Comparison of ENCODE assay signal across 30 mouse cellular contexts in genomic region chr12:48062620-48062942, GRCm38 (mm10).
DNase-seq lines count a peak whose midpoint lies in the region; ATAC-seq and TF ChIP-seq lines count a peak whose summit lies in the region.
"Had no signal": no experiment of that assay in that cellular context is flagged by ENCODE, and none has a peak within 500 bp of the region (broad histone marks: within the 10 kb centered on the region; RNA-seq: fewer than 3 reads in every experiment).

No protein-coding gene starts in this region.

- 0 out of 2 replicates have a peak overlapping the region, but pooled peaks have one; percentile 10 for H3K27ac ChIP-seq in hindbrain, embryonic 11.5 days (ENCODE audit: low read depth, low read length)
- H3K27ac ChIP-seq in hindbrain, embryonic 10.5 days = no peak overlapping the region
- H3K27ac ChIP-seq in hindbrain, embryonic 12.5 days = peak overlapping the region; percentile 6
- H3K27ac ChIP-seq in hindbrain, postnatal 0 days = peak overlapping the region; percentile 65
- peak overlapping the region; percentile 85 for H3K27ac ChIP-seq in neural tube, embryonic 14.5 days (ENCODE audit: low read depth, low read length)
- no peak overlapping the region for H3K27ac ChIP-seq in cerebellum, adult 2 months (ENCODE audit: insufficient read depth, low read length)
- H3K27ac ChIP-seq: embryonic facial prominence, embryonic 13.5 days; forebrain, embryonic 10.5 days; gastrocnemius, adult 2 months; heart, adult 2 months; kidney, embryonic 15.5 days; liver, embryonic 13.5 days had no signal

- H3K4me3 ChIP-seq in hindbrain, embryonic 11.5 days (ENCODE audit: low read depth, low read length) = no peak overlapping the region
- no peak overlapping the region for H3K4me3 ChIP-seq in hindbrain, embryonic 10.5 days
- no peak overlapping the region for H3K4me3 ChIP-seq in hindbrain, embryonic 12.5 days
- no peak overlapping the region for H3K4me3 ChIP-seq in hindbrain, postnatal 0 days (ENCODE audit: low read length)
- no peak overlapping the region for H3K4me3 ChIP-seq in neural tube, embryonic 14.5 days (ENCODE audit: low read depth, low read length)
- H3K4me3 ChIP-seq in cerebellum, adult 2 months (replicated peaks; ENCODE audit: insufficient read depth, low read depth, low read length) = no peak overlapping the region
- H3K4me3 ChIP-seq: embryonic facial prominence, embryonic 13.5 days; forebrain, embryonic 10.5 days; gastrocnemius, adult 2 months; heart, adult 2 months; heart, embryonic 12.5 days; kidney, embryonic 15.5 days; liver, embryonic 13.5 days; megakaryocyte, embryonic 14.5 days had no signal

- no peak for TF ChIP-seq CTCF in hindbrain, postnatal 0 days (IDR thresholded peaks at IDR 0.05; ENCODE audit: low read depth)
- no peak for TF ChIP-seq CTCF in cerebellum, adult 2 months (IDR thresholded peaks at IDR 0.05; ENCODE audit: borderline replicate concordance, insufficient read depth, low read depth, low read length)

- no peaks in the 10 kb centered on the region for H3K4me1 ChIP-seq in hindbrain, embryonic 11.5 days (replicated peaks; ENCODE audit: control insufficient read depth, insufficient read depth, low read length)
- H3K4me1 ChIP-seq in hindbrain, embryonic 10.5 days (replicated peaks) = no peaks in the 10 kb centered on the region
- H3K4me1 ChIP-seq in hindbrain, embryonic 12.5 days = no peaks in the 10 kb centered on the region
- H3K4me1 ChIP-seq in hindbrain, postnatal 0 days (ENCODE audit: insufficient read depth, low read length) = no peaks in the 10 kb centered on the region
- H3K4me1 ChIP-seq in neural tube, embryonic 14.5 days (ENCODE audit: control insufficient read depth, insufficient read depth, low read length) = peaks cover 4% of the 10 kb centered on the region; the same call in 1 of the 2 replicates
- no peaks in the 10 kb centered on the region for H3K4me1 ChIP-seq in cerebellum, adult 2 months (ENCODE audit: control insufficient read depth, insufficient read depth, low read length)
- H3K4me1 ChIP-seq: embryonic facial prominence, embryonic 13.5 days; forebrain, embryonic 10.5 days; heart, embryonic 12.5 days; kidney, embryonic 15.5 days; liver, embryonic 13.5 days; megakaryocyte, embryonic 14.5 days had no signal

- ATAC-seq in hindbrain, embryonic 11.5 days (ENCODE audit: low FRiP score) = no peak
- ATAC-seq in hindbrain, embryonic 12.5 days (ENCODE audit: low FRiP score) = no peak
- 0 out of 2 replicates have a peak, but pooled peaks have one; percentile 47 for ATAC-seq in hindbrain, postnatal 0 days
- ATAC-seq in neural tube, embryonic 14.5 days (ENCODE audit: low read depth) = peak; percentile 76
- ATAC-seq: activated CD4-positive, CD25-positive, alpha-beta regulatory T cell, adult 4 months; lung, postnatal 0 days had no signal

- H3K9me3 ChIP-seq in hindbrain, embryonic 11.5 days (ENCODE audit: control insufficient read depth, low read length) = no peaks in the 10 kb centered on the region
- H3K9me3 ChIP-seq in hindbrain, embryonic 10.5 days = no peaks in the 10 kb centered on the region
- H3K9me3 ChIP-seq in hindbrain, embryonic 12.5 days (replicated peaks) = no peaks in the 10 kb centered on the region
- H3K9me3 ChIP-seq in hindbrain, postnatal 0 days (ENCODE audit: low read length) = no peaks in the 10 kb centered on the region
- H3K9me3 ChIP-seq in neural tube, embryonic 14.5 days (ENCODE audit: control insufficient read depth, low read length) = no peaks in the 10 kb centered on the region
- H3K9me3 ChIP-seq: forebrain, embryonic 10.5 days; heart, embryonic 12.5 days; kidney, embryonic 15.5 days; liver, embryonic 13.5 days; megakaryocyte, embryonic 14.5 days had no signal

- WGBS in hindbrain, embryonic 11.5 days = 90% methylated on average over 2 of the region's 2 CpGs
- 92% methylated on average over 2 of the region's 2 CpGs for WGBS in hindbrain, embryonic 10.5 days
- 89% methylated on average over 2 of the region's 2 CpGs for WGBS in hindbrain, embryonic 12.5 days
- WGBS in hindbrain, postnatal 0 days = 73% methylated on average over 2 of the region's 2 CpGs
- WGBS in neural tube, embryonic 14.5 days = 63% methylated on average over 2 of the region's 2 CpGs
- WGBS in cerebellum, adult 2 months = 93% methylated on average over 2 of the region's 2 CpGs

- no peak for TF ChIP-seq POLR2A in cerebellum, adult 2 months (IDR thresholded peaks at IDR 0.05; ENCODE audit: borderline replicate concordance, insufficient read depth, low read length)

- DNase-seq in hindbrain, embryonic 11.5 days (ENCODE audit: low spot score) = no peak
- no peak for DNase-seq in hindbrain, embryonic 10.5 days (ENCODE audit: low spot score)
- no peak for DNase-seq in hindbrain, postnatal 0 days (ENCODE audit: low spot score)
- DNase-seq in gastrocnemius, postnatal 10 days = no peak
- DNase-seq in cerebellum, adult 2 months = no peak
- DNase-seq: adrenal gland, adult 2 months; cerebellum, adult 9-10 months; cerebellum, postnatal 36 days; embryo, embryonic 11 days; gastrocnemius, adult 2 months; heart, adult 2 months; heart, postnatal 4 days; kidney, adult 18-20 months; kidney, postnatal 4 days; left cerebral cortex, postnatal 4 days; liver, embryonic 13.5 days; lung, adult 18-20 months; lung, postnatal 4 days; retina, postnatal 1 day; right cerebral cortex, postnatal 14 days had no signal

- H3K36me3 ChIP-seq in hindbrain, embryonic 11.5 days (ENCODE audit: control insufficient read depth, insufficient read depth, low read length) = no peaks in the 10 kb centered on the region
- no peaks in the 10 kb centered on the region for H3K36me3 ChIP-seq in hindbrain, embryonic 10.5 days
- no peaks in the 10 kb centered on the region for H3K36me3 ChIP-seq in hindbrain, embryonic 12.5 days
- H3K36me3 ChIP-seq in hindbrain, postnatal 0 days (ENCODE audit: insufficient read depth, low read length) = no peaks in the 10 kb centered on the region
- no peaks in the 10 kb centered on the region for H3K36me3 ChIP-seq in neural tube, embryonic 14.5 days (ENCODE audit: control insufficient read depth, insufficient read depth, low read length)
- H3K36me3 ChIP-seq: embryonic facial prominence, embryonic 13.5 days; forebrain, embryonic 10.5 days; heart, embryonic 12.5 days; kidney, embryonic 15.5 days; liver, embryonic 13.5 days had no signal

- no peak overlapping the region for H3K9ac ChIP-seq in hindbrain, embryonic 11.5 days (ENCODE audit: low read depth, low read length)
- no peak overlapping the region for H3K9ac ChIP-seq in hindbrain, embryonic 12.5 days
- H3K9ac ChIP-seq in hindbrain, postnatal 0 days (replicated peaks; ENCODE audit: low read length) = no peak overlapping the region
- no peak overlapping the region for H3K9ac ChIP-seq in neural tube, embryonic 14.5 days (replicated peaks; ENCODE audit: low read depth, low read length)
- H3K9ac ChIP-seq: embryonic facial prominence, embryonic 13.5 days; heart, embryonic 12.5 days; kidney, embryonic 15.5 days; liver, embryonic 13.5 days had no signal

- H3K27me3 ChIP-seq in hindbrain, embryonic 11.5 days (ENCODE audit: control insufficient read depth, insufficient read depth, low read length) = no peaks in the 10 kb centered on the region
- no peaks in the 10 kb centered on the region for H3K27me3 ChIP-seq in hindbrain, embryonic 10.5 days (ENCODE audit: insufficient read depth, poor library complexity, severe bottlenecking)
- no peaks in the 10 kb centered on the region for H3K27me3 ChIP-seq in hindbrain, embryonic 12.5 days
- no peaks in the 10 kb centered on the region for H3K27me3 ChIP-seq in hindbrain, postnatal 0 days (ENCODE audit: insufficient read depth, low read length)
- no peaks in the 10 kb centered on the region for H3K27me3 ChIP-seq in neural tube, embryonic 14.5 days (ENCODE audit: control insufficient read depth, insufficient read depth, low read length)
- H3K27me3 ChIP-seq in cerebellum, adult 2 months (ENCODE audit: control insufficient read depth, insufficient read depth, low read length) = no peaks in the 10 kb centered on the region
- H3K27me3 ChIP-seq: CH12.LX; embryonic facial prominence, embryonic 13.5 days; heart, embryonic 12.5 days; kidney, embryonic 15.5 days; liver, embryonic 13.5 days; megakaryocyte, embryonic 14.5 days had no signal

- H3K4me2 ChIP-seq in hindbrain, embryonic 11.5 days (replicated peaks; ENCODE audit: low read depth, low read length) = no peak overlapping the region
- no peak overlapping the region for H3K4me2 ChIP-seq in hindbrain, embryonic 12.5 days (replicated peaks)
- H3K4me2 ChIP-seq in hindbrain, postnatal 0 days (ENCODE audit: low read depth, low read length) = no peak overlapping the region
- H3K4me2 ChIP-seq in neural tube, embryonic 14.5 days (ENCODE audit: low read depth, low read length) = 0 out of 2 replicates have a peak overlapping the region, but pooled peaks have one; percentile 24
- H3K4me2 ChIP-seq: embryonic facial prominence, embryonic 13.5 days; heart, embryonic 12.5 days; kidney, embryonic 15.5 days; liver, embryonic 13.5 days had no signal

Comparison
In these comparisons a context has a peak if more than half of its experiments do, and no peak if none do; other contexts are left out.
1. ATAC-seq: peak in hindbrain, postnatal 0 days (single experiment) and neural tube, embryonic 14.5 days (single experiment); none in hindbrain, embryonic 11.5 days (single experiment) and hindbrain, embryonic 12.5 days (single experiment).
2. H3K27ac ChIP-seq: peak in hindbrain, embryonic 11.5 days (single experiment), hindbrain, embryonic 12.5 days (single experiment), hindbrain, postnatal 0 days (single experiment) and neural tube, embryonic 14.5 days (single experiment); none in hindbrain, embryonic 10.5 days (single experiment) and cerebellum, adult 2 months (single experiment).